Mouse (Mus musculus) brain, embryonic 14.5 days (tissue): ENCODE results near the gene Kng1. TPM values are rescaled to one million over a fixed set of nuclear protein-coding genes. Genes with fewer than 3 reads are reported as not detected.
A peak's percentile ranks its signal among the peaks of the same experiment; 100 is the strongest.

Experiments used
- DNase-seq: peaks from one replicate; pipeline ENCODE4 v3.0.0-alpha.2; 2011; ENCODE audit warnings: low read depth
- CTCF ChIP-seq: fragments of 200-500 bp; IDR thresholded peaks from 2 replicates; pipeline ENCODE4 v1.5.1; 2012; ENCODE audit warnings: inconsistent platforms, mild to moderate bottlenecking, moderate library complexity, borderline replicate concordance; ENCODE audit not compliant: insufficient read depth, insufficient read length; ENCODE audit errors: extremely low read depth
- POLR2A ChIP-seq: fragments of 200-500 bp; IDR thresholded peaks from 2 replicates; pipeline ENCODE4 v1.6.1; 2012; ENCODE audit warnings: mild to moderate bottlenecking, inconsistent platforms, borderline replicate concordance; ENCODE audit not compliant: poor library complexity, insufficient read depth, insufficient read length, severe bottlenecking; ENCODE audit errors: extremely low read depth
- polyA plus RNA-seq: library from polyadenylated mRNA; depleted of rRNA; stranded (reverse); fragments of >200 nt; gene quantifications from 2 replicates; pipeline ENCODE4 v1.2.3, GENCODE M21; 2012

Gene Kng1
- polyA plus RNA-seq, 1 experiment = 0.05 TPM

GRCm38 (mm10) chr16:23106121-23106520, 48.5 kb downstream of the Kng1 start:
- TF ChIP-seq POLR2A (no peak), CTCF (no peak)
- no peak for DNase-seq

DNA sequence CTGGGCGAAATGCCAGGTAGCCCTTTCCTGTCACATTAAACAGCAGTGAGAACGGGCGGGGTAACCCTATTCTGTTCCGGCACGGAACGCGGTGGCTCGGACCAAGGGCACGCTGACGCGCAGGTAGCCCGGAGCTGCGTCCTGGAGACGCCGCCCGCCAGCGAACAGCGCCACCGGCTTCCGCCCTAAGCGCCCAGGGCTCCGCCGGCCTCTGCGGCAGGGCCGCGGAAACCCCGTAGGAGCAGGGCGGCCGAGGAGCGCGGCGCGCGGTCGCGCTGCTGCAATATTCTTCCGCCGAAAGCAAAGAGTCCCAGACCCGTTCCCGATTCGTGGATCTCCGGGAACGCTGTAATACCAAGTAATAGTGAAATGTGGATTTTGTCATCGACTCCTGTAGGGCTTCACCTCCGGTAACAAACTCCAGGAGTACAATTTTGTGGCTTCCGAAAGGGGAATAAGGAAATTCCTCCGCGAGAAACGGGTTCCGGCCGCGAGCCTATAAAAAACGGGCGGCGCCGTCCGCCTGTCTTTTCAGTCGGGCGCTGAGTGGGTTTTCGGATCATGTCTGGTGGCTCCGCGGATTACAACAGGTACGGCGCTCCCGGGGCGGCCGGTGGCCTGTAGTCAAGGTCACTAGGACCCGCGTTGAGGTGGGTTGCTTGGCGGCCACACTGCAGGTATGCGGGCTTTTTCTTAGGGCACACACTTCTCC, 49.7 kb downstream of the Kng1 start, which contains the start of gene Eif4a2:
Eif4a2 (plus strand) TSS at position 214 of the 712 bp plus-strand sequence.
- TF ChIP-seq CTCF (no peak; the same call in 1 of the 2 replicates), POLR2A (peak; percentile 99)
- DNase-seq = peak; percentile 97

- TF ChIP-seq CTCF (no peak), POLR2A (peak; percentile 59; the same call in 1 of the 2 replicates)
- peak; percentile 96 for DNase-seq
These were observed 50.5 kb downstream of the Kng1 start for GRCm38 (mm10) chr16:23107946-23108759.

DNA sequence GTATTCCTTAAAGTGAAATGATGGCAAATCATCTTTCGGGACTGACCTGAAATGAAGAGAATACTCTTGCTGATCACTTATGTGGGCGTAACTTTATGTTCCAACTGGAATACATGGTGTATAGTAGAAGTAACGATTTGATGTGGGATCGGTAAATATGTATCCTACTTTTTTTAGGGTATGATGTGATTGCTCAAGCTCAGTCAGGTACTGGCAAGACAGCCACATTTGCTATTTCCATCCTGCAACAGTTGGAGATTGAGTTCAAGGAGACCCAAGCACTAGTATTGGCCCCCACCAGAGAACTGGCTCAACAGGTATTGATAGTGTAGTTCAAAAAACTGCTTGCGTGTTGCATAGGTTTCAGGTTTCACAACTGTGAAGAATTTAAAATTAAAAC, 51.3 kb downstream of the Kng1 start:
- TF ChIP-seq CTCF (no peak), POLR2A (no peak)
- DNase-seq = no peak

GRCm38 (mm10) chr16:23109350-23110280, 52.0 kb downstream of the Kng1 start:
- DNase-seq = no peak
- TF ChIP-seq CTCF = no peak
- TF ChIP-seq POLR2A = no peak

GRCm38 (mm10) chr16:23112348-23112747, 54.7 kb downstream of the Kng1 start:
- TF ChIP-seq POLR2A (no peak), CTCF (no peak)
- DNase-seq = no peak

GRCm38 (mm10) chr16:23112861-23113435, 55.3 kb downstream of the Kng1 start:
- TF ChIP-seq CTCF (no peak), POLR2A (no peak)
- DNase-seq = no peak

DNA sequence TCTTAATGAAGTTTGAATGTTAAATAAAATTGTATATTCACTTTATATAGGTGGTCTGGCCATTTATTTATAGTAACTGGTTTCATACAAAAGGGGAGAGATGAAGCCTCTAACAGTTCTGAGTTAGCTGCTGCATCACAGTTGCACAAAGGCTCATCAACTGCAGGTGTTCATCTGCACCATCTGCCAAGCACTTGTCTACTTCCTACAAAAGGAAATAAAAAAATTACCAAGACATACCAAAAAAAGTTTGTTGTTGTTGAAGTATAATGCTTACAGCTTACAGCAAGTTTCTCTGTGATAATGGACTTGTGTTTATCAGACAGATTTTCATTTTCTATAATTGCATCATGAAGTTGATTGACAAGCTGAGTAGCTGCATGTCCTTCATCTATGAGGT, 56.2 kb downstream of the Kng1 start:
- TF ChIP-seq CTCF = no peak
- TF ChIP-seq POLR2A = no peak
- DNase-seq = no peak

- TF ChIP-seq CTCF = no peak
- no peak for TF ChIP-seq POLR2A
- no peak for DNase-seq
These were observed 56.9 kb downstream of the Kng1 start for GRCm38 (mm10) chr16:23114339-23115171.

GRCm38 (mm10) chr16:23115486-23115885, 57.8 kb downstream of the Kng1 start:
- no peak for DNase-seq
- no peak for TF ChIP-seq POLR2A
- no peak for TF ChIP-seq CTCF
